Mouse (Mus musculus) layer of hippocampus, adult 9-11 months (tissue): Measurements from ENCODE around the gene Rora.
A peak's percentile ranks its signal among the peaks of the same experiment; 100 is the strongest.
"Not testable (repeated sequence)": the region's sequence is repeated elsewhere in the genome, so short reads cannot be mapped to it uniquely, and the experiment has no call there.

Source experiments
- DNase-seq: peaks from one replicate; pipeline ENCODE4 v3.0.0; 2022

Gene Rora

GRCm38 (mm10) chr9:69023314-69023713 lies 369.7 kb downstream of the Rora start:
- no peak for DNase-seq

- DNase-seq: no peak
Measured at GRCm38 (mm10) chr9:69028177-69028576, 374.6 kb downstream of the Rora start.

DNA sequence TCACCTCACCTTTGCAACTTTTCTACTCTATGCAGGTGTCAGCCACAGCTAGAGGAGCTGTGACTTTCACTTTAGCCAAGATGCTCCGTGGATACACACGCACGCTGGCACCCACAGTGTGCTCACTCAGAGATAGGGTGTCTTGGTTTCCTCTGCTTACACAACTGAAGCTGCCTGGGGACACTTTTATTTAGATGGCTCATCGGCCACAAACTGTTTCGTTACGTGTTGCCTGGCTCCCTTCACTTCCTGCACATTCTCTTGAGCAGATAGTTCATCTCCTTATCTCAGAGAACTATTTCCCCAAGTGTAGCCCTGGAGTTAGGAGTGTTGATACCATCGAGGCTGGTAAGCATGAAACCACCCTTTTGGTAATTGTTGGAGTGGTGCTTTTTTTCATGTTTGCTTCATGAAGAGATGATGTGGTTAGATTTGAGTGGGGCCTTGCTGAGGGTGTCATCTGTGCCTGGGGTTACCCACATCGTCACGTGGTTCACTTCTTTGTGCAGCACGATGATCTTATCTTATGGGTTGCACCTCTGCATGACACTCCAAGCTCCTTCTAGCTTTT lies 380.8 kb downstream of the Rora start:
- no peak for DNase-seq

GRCm38 (mm10) chr9:69035456-69035855 lies 381.9 kb downstream of the Rora start:
- no peak for DNase-seq

GRCm38 (mm10) chr9:69036296-69036695 lies 382.7 kb downstream of the Rora start:
- DNase-seq: no peak

DNA sequence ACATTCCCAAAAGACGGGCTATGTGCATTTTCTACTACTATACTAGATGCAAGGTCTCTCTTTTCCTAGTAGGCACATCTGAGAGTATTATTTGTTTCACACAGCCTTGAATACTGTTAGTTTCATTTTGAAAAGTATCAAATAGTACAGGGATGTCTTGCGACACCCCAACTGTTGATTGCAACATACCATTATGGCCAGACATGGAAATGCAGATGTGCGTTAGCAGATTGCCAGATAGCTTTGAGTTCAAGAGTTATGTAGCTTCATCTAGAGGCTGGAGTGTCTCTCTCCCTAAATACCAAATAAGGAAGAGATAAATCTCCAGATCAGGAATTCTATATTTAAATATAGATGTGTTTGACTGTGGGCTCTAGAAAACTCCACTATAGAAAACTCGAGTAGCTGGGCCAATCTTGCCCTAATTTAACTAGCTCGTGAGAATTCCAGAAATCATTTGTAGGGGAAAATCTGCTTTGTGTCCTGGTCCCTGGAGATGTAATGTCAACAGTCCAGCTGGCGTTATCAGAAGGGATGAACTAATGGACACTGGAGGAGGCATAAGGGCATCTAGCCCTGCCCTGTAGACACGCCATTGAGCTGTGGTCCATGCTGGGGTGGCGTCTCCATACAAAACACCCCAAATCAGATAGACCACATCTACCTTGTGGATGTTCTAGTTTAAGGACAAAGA lies 390.5 kb downstream of the Rora start:
- DNase-seq: no peak

DNA sequence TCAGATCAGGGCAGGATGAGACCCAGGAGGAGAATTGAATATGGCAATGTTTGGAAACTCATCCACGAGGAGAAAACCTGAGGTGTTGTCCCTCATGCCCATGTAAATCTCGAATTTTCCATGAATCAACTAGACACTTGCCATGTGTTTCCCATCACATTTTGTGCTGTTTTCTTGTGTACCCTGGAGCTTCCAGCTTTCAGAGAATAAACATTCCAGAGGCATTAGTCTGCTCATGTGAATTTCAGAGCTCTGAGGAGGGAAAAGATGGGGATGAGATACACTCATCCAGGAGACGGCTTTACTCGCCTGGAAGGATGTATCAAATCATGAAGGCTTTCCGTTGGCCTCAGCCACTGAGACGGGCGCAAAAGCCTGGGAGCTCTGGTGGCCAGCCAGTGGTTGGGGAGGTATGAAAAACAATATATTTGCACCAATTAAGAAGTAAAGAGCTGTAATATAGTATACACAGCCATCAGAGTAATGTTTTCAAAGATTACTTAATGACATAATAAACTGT lies 391.1 kb downstream of the Rora start:
- DNase-seq: no peak

DNA sequence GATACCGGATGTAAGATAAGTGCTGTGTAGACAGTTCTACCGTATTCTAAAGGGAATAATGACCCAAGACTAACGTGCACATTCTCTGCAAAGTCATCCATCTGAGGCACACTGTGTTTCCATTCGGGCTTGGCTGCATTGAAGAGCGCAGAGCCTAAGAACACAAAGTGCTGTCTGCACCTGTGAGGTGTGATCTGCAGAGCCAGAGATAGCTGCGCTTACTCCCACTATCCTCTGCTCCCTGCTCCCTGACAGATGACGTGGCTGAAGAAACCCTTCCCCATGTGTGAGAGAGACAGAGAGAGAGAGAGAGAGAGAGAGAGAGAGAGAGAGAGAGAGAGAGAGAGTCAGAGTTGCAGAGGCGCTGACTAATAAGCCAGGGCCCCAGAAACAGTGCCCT lies 392.3 kb downstream of the Rora start:
- no peak for DNase-seq

DNA sequence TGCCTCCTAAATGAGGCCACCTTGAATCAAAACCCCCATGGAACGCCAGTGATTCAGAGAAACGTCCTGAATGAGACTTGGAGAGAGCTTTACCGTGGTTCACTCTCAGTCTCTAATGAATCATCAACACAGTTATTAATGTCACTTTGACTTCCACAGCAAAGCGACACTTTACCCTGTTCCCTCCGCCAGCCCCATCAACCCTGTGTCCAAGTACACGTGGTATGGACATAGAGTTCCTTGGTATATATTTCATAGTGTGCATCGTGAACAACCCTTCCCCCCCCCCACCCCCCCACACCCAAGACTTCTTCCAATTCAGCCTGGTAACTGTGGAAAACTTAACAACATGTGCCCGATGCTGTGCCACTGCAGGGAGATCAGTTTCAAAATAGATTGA lies 397.3 kb downstream of the Rora start:
- DNase-seq: no peak

DNA sequence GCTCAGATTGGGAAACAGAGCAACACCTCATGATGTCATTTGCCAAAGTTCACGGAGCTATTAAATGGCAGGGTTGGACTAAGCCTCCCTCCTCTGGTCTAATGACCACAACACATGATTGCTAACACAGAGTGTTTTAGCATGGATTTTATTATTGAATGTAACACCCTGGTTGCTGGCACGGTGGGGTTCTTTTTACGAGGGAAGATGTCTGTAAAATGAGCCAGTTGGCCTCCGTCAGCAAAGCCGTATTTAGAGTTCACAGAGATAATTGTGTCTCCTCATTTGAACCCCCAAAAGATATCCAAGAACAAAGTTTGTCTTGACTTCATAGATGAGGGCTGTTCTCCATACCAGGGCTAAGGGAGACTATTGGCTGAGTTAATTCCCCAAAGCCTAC lies 398.3 kb downstream of the Rora start:
- DNase-seq: no peak

- DNase-seq: no peak
Measured at GRCm38 (mm10) chr9:69055302-69055701, 401.7 kb downstream of the Rora start.

DNA sequence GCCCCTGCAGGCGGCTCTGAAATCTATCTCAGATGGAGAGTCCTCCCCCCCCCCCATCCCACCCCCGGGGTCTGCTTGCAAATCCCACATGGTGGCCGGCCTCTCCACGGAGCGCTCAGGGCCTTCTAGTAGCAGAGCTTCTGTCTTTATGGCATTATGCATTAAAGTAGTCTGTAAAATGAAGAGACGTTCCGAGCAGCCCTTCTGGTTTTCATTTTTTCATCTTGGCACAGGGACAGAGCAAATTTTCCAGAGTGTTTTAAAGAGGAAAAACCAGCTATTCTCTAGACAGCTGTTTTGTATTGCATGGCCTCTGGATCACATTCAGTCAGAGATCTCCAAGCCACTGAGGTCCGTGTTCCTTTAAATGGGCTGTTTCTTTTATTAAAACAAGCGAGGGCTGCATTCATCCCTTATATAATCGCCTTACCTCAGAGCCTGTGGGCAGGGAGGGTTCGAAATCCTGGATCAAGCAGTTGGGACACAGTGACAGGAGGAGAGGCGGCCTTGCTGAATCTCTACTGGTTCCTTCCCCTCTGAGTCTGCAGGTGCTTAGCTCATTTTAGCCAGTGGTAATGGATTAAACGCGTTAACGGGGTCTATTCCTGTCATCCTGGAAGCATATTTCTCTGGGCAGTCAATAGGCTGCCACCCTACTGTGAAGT lies 417.7 kb downstream of the Rora start:
- no peak for DNase-seq

DNA sequence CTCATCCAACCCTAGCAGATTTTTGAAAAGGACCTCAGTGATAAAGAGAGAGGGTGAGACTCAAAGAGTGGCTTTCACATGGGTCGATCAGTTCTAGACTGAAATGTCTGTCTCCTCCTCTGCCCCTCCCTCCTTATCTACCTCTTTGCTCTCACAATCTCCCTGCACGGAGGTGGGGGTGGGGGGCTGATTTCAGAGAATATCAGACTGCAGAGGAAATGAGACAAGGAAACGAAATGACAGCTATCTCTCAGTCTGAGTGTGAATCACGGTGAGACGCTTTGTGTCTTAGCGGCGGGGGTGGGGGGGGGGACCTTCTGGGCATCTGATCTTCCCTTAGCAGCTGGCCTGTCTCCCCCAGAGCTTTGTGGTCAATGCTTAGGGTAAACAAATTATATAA lies 419.7 kb downstream of the Rora start:
- DNase-seq: no peak

DNA sequence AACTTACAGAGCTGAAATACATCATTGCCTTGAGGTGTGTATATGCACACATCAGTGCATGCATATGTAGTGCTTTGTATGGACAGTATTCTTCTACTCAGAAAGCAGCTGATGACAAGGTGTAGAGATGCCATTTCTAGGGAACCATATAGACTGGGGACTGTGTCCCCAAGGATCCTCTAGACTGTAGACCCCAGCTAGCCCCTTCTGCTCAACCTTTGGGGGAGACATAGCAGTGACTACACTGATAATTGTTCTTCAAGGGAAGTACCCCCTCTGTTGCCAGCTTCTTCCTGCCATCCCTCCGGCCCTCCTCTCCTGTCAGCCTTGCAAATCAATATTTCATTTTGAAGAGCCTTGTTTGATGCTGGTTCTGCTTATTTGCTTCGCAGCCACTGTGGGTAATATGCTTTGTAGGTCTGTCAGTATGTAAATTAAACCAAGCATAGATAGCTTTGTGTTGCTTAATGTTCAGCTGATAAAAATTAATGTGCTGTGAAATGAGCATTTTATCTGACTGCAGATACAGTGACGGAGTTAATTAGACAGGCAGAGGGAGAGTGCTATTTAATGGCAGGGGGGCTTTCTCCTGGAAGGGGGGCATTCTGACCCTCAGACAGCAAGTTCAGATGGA lies 430.6 kb downstream of the Rora start:
- DNase-seq: no peak

DNA sequence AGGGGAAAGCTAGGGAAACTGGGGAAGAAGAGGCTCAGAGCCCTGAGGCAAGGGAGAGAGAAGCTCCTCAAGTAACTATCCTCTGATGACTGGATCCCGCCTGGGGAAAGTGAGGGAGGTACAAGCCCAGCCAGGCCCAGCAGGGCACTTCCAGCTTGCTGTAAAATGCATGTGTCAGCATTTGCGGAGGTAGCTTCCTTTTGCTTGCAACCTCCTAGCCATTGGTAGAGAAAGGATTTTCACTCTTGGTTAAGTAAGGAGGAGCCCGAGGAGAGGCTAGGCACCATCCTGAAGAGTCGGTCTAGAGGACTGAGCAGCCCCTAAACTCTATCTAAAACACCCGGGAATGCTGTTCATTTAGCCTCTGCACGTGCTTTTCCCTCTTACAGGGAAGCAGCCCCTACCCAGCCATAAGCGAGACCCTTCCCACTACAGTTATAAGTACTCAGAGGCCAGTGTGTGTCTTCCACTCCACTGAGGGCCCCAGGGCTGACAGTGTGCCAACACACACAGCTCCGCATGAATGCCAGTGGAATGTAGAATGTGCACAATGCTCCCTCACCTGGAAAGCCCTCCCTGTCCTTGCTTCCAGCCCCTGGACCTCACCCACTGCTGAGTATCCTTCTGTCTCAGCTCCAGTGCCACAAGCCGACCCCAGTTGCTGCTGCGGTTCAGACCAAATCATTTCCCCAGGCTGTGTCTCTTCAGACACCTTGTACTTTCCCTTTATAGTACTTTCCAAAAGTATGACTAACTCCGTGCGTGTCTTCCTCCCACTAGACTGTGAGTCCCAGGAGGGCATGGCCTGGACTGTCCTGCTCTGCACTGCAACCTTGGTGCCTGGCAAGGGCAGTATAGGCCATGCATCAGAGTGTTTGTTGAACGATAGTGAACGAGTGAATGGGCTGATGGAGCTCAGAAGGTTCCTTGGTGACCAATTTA lies 431.4 kb downstream of the Rora start:
- no peak for DNase-seq

- no peak for DNase-seq
Measured at GRCm38 (mm10) chr9:69086844-69087243, 433.3 kb downstream of the Rora start.

DNA sequence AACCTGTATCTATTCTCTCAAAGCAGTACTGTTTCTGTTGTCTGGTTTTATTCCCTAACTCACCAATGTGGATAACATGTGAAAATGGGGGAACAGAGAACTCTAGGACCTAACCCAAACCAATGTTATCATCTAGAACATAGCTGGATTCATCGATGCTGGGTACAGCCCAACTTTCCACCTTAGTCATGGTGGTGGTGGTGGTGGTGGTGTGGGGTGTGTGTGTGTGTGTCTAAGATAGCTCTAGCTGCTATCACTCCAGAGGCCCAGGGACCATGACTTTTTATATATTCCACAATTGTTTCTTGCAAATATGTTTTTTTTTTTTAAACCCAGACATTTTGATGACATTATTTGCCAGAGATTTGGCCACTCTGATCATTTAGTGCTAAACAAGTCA lies 433.7 kb downstream of the Rora start:
- no peak for DNase-seq

GRCm38 (mm10) chr9:69090749-69091270 lies 437.2 kb downstream of the Rora start:
- no peak for DNase-seq

- DNase-seq: peak; percentile 45
Measured at GRCm38 (mm10) chr9:69092119-69093013, 438.8 kb downstream of the Rora start.

DNA sequence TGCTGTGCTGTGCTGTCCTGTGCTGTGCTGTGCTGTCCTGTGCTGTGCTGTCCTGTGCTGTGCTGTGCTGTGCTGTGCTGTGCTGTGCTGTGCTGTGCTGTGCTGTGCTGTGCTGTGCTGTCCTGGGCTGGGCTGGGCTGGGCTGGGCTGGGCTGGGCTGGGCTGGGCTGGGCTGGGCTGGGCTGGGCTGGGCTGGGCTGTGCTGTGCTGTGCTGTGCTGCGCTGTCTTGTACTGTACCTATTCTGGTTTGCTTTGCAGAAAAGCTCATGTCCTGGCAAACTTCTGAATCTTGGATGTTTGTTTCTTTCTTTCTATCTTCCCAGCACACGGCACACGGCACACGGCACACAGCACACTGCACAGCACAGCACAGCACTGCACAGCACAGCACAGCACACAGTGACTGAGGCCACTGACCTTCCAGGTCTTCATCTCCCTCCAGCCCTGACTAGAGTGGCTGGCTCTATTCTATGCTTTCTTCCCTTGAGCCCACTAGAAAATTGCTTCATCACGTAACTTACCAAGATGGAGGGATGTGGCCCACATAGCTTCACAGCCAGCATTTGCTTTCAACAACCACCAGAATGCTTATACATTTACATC lies 446.7 kb downstream of the Rora start:
- not testable (repeated sequence) for DNase-seq

GRCm38 (mm10) chr9:69104321-69104720 lies 450.7 kb downstream of the Rora start:
- no peak for DNase-seq
